Mouse (Mus musculus): ENCODE measurements around the gene Chchd3. TPM values are rescaled to one million over a fixed set of nuclear protein-coding genes. Genes with fewer than 3 reads are reported as not detected.

The Chchd3 gene
- polyA plus RNA-seq, 1 experiment from 2014 or later: 88.6 TPM

DNA sequence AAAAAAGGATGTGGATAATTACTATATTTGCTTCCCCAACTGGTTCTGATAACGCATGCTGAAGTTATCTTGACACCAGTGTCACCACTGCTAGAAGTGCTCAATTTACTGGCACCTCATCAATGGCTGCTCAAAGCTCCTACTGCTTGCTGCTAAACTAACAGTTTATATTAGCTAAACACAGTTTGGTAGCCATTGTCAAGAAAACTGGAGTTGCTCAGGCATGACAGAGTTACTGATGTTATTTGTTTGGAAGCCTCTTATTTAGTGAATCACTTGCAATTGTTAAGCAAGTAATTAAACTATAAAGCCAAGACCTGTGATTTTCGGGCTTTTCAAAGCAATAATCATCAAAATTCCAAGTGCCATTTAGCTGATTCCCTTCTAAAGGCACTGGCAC lies 123.7 kb downstream of the Chchd3 start:
- H3K27ac ChIP-seq: no peak overlapping the region
- H3K4me3 ChIP-seq (ENCODE audit: inconsistent target): no peak overlapping the region
- 92% methylated on average over 2 of the region's 2 CpGs for WGBS (ENCODE audit: missing documents)
- H3K36me3 ChIP-seq (ENCODE audit: inconsistent target): no peaks in the 10 kb centered on the region
- H3K79me2 ChIP-seq (ENCODE audit: inconsistent target): no peaks in the 10 kb centered on the region

DNA sequence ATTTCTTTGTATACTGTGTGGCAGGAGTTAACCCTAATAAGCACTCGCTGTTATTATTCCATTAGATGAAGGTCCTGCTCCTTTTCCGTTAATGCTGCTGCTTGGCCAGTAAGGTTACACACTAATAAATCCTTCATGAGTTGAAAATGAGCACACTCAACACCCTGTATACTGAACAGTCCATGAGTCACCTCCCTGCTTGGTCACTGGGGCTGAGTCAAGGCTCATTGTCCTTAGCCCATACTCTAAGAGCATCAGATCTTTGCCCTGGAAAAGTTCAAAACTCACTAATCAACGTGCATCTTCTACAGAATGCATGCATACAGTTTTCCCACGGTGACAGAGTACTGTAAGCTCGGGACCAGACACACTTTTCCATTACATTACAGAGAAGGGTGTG lies 124.5 kb downstream of the Chchd3 start:
- Histone ChIP-seq H3K36me3 (ENCODE audit: inconsistent target) (no peaks in the 10 kb centered on the region), H3K27ac (no peak overlapping the region), H3K4me3 (ENCODE audit: inconsistent target) (no peak overlapping the region), H3K79me2 (ENCODE audit: inconsistent target) (no peaks in the 10 kb centered on the region)
- WGBS (ENCODE audit: missing documents): 90% methylated on average over 5 of the region's 5 CpGs

DNA sequence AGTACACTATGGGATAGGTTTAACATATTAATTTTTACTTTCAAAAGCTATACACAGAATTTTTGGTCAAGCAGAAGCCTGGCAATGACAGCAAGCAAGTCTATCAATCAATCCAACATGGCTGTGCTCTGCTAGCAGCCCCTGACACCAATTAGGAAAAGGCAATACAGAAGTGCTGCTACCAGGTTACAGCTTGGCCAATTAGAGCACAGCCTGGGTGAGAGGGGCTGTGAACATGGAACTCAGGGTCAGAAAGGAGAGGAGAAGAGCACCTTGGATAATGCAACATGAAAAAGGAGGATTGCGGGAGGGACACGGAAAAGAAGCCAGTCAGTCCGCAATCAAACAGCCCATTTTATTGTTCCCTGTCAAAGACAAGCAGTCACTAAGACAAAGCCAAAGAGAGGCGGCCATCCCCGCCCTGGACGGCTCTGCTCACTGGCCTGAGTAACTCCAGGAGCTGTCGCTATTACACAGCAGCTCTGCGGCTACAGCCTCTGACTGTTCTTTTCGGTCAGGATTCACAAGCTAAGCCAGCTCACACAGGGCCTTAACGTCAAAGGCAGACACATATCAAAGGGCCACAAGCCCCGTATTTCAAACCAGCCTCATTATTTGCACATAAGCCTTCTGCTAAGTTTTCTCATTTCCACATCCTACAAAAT lies 128.8 kb downstream of the Chchd3 start:
- Histone ChIP-seq H3K27ac (no peak overlapping the region), H3K36me3 (ENCODE audit: inconsistent target) (no peaks in the 10 kb centered on the region), H3K79me2 (ENCODE audit: inconsistent target) (no peaks in the 10 kb centered on the region), H3K4me3 (ENCODE audit: inconsistent target) (no peak overlapping the region)
- 92% methylated on average over 10 of the region's 11 CpGs for WGBS (ENCODE audit: missing documents)

DNA sequence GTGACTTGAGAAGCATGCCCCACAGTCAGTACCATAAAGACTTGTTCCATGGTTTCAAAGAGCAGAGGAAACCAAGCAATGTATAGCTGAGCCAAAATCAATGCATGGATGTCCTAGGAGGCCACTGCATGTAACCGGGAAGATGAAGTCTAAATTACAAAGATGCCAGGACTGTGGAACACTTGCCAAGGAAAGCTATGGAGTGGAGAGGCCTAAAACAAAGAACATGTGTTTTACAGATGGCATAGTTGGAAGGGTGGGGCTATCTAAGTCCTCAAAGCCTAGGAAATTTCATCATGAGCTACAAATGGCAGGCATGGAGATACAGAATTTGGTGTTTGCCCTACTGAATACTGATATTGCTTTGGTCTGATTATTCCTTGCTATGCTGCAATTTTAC lies 137.7 kb downstream of the Chchd3 start:
- H3K4me3 ChIP-seq (ENCODE audit: inconsistent target): no peak overlapping the region
- 100% methylated on average over 1 of the region's 1 CpGs for WGBS (ENCODE audit: missing documents)
- H3K27ac ChIP-seq: no peak overlapping the region
- no peaks in the 10 kb centered on the region for H3K79me2 ChIP-seq (ENCODE audit: inconsistent target)
- H3K36me3 ChIP-seq (ENCODE audit: inconsistent target): no peaks in the 10 kb centered on the region

DNA sequence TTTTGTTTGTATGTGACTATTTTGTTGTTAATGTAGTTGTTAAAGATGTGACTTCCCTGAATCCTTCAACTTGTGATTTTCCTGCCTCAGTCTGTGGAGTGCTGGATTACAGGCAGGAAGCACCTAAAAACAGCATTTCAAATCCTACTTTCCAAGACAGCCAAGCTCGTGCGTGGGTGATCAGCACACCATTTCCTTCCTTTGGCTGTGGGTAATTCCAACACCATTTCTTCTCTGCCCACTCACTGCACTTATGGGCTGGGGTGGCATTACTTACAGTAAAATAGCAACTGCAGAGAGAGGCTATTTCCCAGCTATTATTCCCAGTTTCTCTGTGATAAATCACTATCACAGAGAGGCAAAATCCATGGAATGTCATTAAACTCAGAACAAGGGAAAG lies 140.0 kb downstream of the Chchd3 start:
- WGBS (ENCODE audit: missing documents): 72% methylated on average over 2 of the region's 2 CpGs
- Histone ChIP-seq H3K27ac (no peak overlapping the region), H3K4me3 (ENCODE audit: inconsistent target) (no peak overlapping the region), H3K36me3 (ENCODE audit: inconsistent target) (no peaks in the 10 kb centered on the region), H3K79me2 (ENCODE audit: inconsistent target) (no peaks in the 10 kb centered on the region)

DNA sequence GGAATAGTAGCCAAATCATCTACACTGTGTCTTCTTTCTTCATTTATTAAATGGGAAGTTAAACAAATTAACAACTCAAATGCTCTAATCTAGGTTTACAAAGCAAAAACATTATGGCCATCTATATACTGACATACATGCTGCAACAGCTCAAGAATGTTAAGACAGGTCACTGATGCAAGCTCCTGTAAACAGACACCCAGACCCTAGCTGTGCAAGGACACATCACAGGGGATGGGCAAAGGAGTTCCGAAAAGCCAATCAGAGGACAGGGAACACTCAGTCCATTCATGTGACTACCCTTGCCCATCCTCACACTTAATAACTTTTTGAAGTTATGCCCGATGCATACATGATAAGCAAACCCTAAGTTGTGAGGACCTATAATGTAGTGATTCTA lies 149.4 kb downstream of the Chchd3 start:
- H3K4me3 ChIP-seq (ENCODE audit: inconsistent target): no peak overlapping the region
- H3K36me3 ChIP-seq (ENCODE audit: inconsistent target): no peaks in the 10 kb centered on the region
- H3K27ac ChIP-seq: no peak overlapping the region
- WGBS (ENCODE audit: missing documents): 100% methylated on average over 2 of the region's 2 CpGs
- H3K79me2 ChIP-seq (ENCODE audit: inconsistent target): no peaks in the 10 kb centered on the region

DNA sequence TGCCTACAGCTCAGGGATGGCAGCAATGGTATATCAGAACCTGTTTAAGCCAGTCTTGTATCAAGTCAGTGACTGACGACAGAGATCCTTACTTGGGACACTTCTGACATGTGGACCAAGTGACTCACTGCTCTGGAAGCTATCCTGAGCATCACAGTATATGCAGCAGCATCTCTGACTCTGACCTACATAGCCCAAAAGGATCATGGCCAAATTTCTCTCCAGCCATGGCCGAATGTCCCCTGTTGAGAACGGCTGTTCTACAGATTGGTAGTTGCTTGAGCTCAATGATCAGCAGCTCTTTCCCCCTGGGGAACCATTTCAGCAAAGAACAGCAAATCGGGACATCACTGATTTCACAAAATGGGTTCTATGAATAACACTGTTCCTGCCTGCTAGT lies 161.0 kb downstream of the Chchd3 start:
- Histone ChIP-seq H3K79me2 (ENCODE audit: inconsistent target) (no peaks in the 10 kb centered on the region), H3K36me3 (ENCODE audit: inconsistent target) (no peaks in the 10 kb centered on the region), H3K4me3 (ENCODE audit: inconsistent target) (no peak overlapping the region), H3K27ac (no peak overlapping the region)
- WGBS (ENCODE audit: missing documents): 99% methylated on average over 4 of the region's 4 CpGs

DNA sequence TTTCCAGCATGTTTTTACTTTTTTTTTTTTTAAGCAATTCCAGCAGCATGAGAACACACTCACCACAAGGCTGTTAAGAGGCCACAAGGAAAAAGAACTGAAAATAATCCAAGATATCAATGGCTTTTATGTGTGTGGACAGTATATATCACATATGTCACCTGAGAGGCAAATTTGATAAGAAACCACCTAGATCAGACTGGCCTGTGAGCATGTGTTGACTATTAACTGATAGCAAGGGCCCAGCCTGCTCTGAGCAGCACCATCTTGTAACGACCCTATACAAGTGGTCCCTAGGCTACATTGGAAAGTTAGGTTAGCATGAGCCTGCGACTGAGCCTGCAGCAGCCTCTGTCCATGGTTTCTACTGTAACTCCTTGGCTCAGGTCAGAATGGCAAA lies 166.0 kb downstream of the Chchd3 start:
- 88% methylated on average over 2 of the region's 2 CpGs for WGBS (ENCODE audit: missing documents)
- no peak overlapping the region for H3K4me3 ChIP-seq (ENCODE audit: inconsistent target)
- H3K79me2 ChIP-seq (ENCODE audit: inconsistent target): no peaks in the 10 kb centered on the region
- no peaks in the 10 kb centered on the region for H3K36me3 ChIP-seq (ENCODE audit: inconsistent target)
- no peak overlapping the region for H3K27ac ChIP-seq

DNA sequence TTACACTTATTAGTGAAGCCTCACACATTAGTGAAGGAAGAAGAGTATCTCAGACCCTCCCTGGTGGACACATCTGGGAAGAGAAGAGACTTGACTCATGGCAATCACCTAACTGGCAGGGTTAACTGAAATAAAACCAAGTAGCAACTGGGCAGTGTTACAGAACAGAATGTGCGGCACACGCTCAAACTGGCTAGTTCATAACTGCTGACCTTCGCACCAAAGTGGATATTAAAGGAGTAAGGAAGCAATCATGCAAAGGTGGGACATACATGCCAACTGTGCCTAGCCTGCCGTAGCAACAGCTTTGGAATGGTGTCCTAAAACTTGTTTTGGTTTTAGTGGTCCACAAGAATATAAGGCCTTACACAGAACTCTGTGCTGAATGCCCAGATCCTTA lies 169.3 kb downstream of the Chchd3 start:
- no peaks in the 10 kb centered on the region for H3K79me2 ChIP-seq (ENCODE audit: inconsistent target)
- no peak overlapping the region for H3K4me3 ChIP-seq (ENCODE audit: inconsistent target)
- WGBS (ENCODE audit: missing documents): 97% methylated on average over 4 of the region's 4 CpGs
- H3K27ac ChIP-seq: no peak overlapping the region
- H3K36me3 ChIP-seq (ENCODE audit: inconsistent target): no peaks in the 10 kb centered on the region

DNA sequence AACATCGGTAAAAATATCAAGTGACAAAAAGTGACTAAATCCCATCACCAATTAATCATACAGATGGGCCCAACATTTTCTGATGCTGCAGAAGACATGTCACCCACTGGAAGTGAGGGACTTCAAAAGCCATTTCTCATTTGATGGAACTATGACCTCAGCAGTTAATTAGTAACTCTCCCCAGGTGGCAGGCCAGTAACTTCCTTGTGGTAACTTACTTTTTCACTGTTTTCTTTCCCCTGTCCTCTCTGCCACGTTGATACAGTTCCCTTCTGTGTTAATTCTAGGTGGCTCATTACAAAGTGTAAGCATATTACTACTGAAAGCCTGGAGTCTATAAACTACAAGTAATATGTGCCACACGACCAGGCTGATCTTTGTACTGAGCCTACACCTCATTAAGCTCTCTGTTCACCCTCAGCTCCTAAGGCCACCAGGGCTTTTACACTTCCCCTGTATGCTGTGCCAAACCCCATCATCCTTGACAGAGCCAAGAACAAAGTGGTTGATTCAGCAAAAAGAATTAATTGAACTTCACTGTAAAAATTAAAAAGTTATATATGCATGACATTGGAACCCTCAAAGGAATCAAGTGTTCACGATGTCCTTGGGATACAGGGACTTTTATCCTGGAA lies 171.0 kb downstream of the Chchd3 start:
- Histone ChIP-seq H3K27ac (no peak overlapping the region), H3K36me3 (ENCODE audit: inconsistent target) (no peaks in the 10 kb centered on the region), H3K79me2 (ENCODE audit: inconsistent target) (no peaks in the 10 kb centered on the region), H3K4me3 (ENCODE audit: inconsistent target) (no peak overlapping the region)
- 76% methylated on average over 4 of the region's 4 CpGs for WGBS (ENCODE audit: missing documents)

DNA sequence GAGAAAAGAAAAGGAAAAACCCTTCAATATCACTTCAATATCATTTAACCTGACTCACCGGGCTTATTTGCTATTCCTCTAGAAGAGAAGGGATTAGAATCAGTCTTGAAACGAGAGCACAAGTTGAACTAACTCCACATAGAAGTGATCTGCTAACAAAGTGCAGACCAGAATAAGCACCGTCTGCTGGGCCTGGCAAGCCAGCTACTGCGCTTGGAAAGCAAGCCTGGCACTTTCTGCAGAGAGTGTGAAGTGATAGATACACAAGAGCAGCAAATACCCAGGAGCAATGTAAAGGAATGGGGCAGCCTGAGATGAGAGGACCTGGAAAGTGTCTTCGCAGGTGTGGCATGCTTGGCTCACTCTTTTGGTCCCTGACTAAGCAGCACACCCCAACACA lies 181.5 kb downstream of the Chchd3 start:
- Histone ChIP-seq H3K79me2 (ENCODE audit: inconsistent target) (no peaks in the 10 kb centered on the region), H3K36me3 (ENCODE audit: inconsistent target) (no peaks in the 10 kb centered on the region), H3K4me3 (ENCODE audit: inconsistent target) (no peak overlapping the region), H3K27ac (no peak overlapping the region)
- WGBS (ENCODE audit: missing documents): 95% methylated on average over 5 of the region's 5 CpGs

DNA sequence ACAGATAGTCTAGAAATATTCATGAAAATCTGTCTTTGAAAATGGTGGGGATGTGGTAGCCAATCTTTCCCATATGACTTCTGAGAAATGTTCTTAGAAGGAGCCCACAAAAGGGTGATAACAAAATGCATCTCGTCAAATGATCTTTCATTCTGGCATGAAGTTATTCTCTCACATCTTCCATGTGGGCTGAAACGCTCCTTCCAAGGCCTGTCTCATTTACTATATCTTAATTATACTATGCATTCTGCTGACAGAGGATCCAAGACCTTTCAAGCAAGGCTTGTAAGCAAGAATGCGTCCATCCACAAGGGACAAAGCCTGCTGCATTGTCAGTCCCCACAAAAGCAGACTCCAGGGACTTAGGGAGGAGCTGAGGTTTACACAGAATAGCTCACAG lies 185.9 kb downstream of the Chchd3 start:
- 100% methylated on average over 3 of the region's 3 CpGs for WGBS (ENCODE audit: missing documents)
- Histone ChIP-seq H3K27ac (no peak overlapping the region), H3K36me3 (ENCODE audit: inconsistent target) (no peaks in the 10 kb centered on the region), H3K4me3 (ENCODE audit: inconsistent target) (no peak overlapping the region), H3K79me2 (ENCODE audit: inconsistent target) (no peaks in the 10 kb centered on the region)

DNA sequence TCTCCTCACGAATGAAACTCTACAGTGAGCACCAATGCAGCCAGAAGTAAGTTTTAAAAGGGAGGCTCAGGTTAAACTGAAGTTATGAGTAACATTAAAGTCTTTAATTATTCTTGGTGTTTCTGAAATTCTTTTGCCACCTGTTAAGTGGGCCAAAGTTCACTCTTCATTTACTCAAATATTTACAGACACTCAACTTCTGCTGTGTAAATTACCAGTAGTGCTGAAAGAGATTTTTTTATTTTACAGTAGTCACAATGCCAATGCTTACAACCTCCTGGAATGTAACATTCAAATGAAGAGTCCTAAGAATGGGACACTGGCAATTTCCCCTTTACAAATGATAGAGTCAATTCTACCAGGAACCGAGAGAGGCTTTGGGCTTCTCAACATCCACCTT lies 187.3 kb downstream of the Chchd3 start:
- no peak overlapping the region for H3K4me3 ChIP-seq (ENCODE audit: inconsistent target)
- H3K36me3 ChIP-seq (ENCODE audit: inconsistent target): no peaks in the 10 kb centered on the region
- H3K79me2 ChIP-seq (ENCODE audit: inconsistent target): no peaks in the 10 kb centered on the region
- 95% methylated on average over 2 of the region's 2 CpGs for WGBS (ENCODE audit: missing documents)
- H3K27ac ChIP-seq: no peak overlapping the region

DNA sequence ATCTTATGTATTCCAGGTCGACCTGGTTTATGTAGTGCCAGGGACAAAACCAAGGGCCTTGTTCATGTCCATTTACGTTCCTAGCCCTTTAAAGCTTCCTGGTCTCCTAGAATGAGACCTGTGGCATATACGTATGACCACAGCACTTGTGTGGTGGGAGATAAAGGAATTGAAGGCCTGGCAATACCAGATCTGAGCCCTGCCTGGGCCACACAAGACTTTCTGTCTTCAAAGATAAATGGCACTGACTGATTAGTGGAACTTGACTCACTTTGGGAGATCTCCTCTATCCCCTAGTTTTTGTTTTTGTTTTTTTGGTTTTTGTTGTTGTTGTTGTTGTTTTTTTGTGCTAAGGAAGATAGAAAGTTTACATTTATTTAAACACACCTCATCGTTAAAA lies 209.1 kb downstream of the Chchd3 start:
- Histone ChIP-seq H3K79me2 (ENCODE audit: inconsistent target) (no peaks in the 10 kb centered on the region), H3K27ac (no peak overlapping the region), H3K36me3 (ENCODE audit: inconsistent target) (no peaks in the 10 kb centered on the region), H3K4me3 (ENCODE audit: inconsistent target) (no peak overlapping the region)
- WGBS (ENCODE audit: missing documents): 98% methylated on average over 4 of the region's 4 CpGs

DNA sequence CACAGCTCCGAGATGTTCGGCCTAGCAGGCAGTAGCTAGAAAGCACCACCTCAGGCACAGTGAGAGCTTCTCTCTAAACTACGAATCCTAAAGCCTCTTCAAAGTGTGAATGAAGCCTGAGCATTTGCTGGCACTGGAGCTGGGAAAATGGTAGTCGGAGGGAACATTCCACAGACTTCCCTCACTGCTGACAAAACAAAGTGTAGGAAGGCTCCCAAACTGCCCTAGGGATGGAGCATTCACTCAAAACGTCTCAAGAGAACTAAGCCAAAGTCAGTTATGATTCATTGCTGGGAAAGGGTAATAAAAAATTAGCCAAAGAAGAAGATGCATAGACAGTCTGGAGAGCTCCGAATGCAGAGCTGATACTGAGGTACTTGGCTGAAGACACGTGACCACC lies 211.1 kb downstream of the Chchd3 start:
- Histone ChIP-seq H3K27ac (no peak overlapping the region), H3K36me3 (ENCODE audit: inconsistent target) (no peaks in the 10 kb centered on the region), H3K79me2 (ENCODE audit: inconsistent target) (no peaks in the 10 kb centered on the region), H3K4me3 (ENCODE audit: inconsistent target) (no peak overlapping the region)
- 94% methylated on average over 7 of the region's 7 CpGs for WGBS (ENCODE audit: missing documents)

DNA sequence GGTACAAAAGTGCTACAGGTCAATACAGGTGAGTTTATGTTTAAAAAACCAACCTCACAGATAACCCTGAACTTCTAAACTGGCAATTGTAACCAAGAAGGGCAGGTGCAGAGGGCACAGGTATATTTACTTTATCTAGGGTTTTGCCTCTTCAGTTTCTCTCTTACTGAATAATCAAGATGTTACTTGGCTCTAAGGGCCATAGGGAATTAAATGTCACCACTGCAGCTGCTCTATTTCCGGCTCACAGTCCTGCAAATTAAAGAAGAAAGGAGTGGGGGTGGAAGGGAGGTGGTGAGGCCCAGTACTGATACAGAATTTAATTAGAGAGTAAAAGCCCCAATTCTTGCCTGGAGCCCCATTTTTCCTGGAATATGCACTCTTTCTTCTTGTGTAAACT lies 214.6 kb downstream of the Chchd3 start:
- H3K4me3 ChIP-seq (ENCODE audit: inconsistent target): no peak overlapping the region
- H3K79me2 ChIP-seq (ENCODE audit: inconsistent target): no peaks in the 10 kb centered on the region
- no peak overlapping the region for H3K27ac ChIP-seq
- H3K36me3 ChIP-seq (ENCODE audit: inconsistent target): no peaks in the 10 kb centered on the region
- 92% methylated on average over 1 of the region's 1 CpGs for WGBS (ENCODE audit: missing documents)
